Comparison of ENCODE assay signal across 18 mouse cellular contexts in the genomic region with DNA sequence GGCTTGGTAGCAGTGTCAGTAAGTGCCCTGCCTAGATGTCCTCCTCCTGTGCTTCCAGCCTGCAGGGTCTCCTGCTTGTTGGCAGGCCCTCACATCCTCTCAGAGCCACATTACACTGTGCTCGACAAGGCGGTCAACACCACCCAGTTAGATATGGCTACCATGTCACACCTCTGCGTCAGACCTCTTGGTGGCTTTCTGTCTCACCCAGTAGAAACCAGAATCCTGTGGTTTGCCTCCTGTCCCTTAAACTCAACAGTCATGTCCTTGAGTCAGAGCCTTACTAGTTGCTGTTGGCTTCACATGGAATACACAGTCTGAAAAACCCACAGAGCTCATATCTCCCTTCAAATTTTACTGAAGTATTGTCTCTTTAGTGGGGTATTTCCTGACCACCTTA.
DNase-seq lines count a peak whose midpoint lies in the region; ATAC-seq lines count a peak whose summit lies in the region.
"Had no signal": no experiment of that assay in that cellular context is flagged by ENCODE, and none has a peak within 500 bp of the region (broad histone marks: within the 10 kb centered on the region; RNA-seq: fewer than 3 reads in every experiment).

No protein-coding gene starts in this region.

- peak; percentile 91 for DNase-seq in 416B (ENCODE audit: low read depth)
- DNase-seq in natural killer cell, adult 2 months (ENCODE audit: low spot score in 2 of 2), result peak; percentile 25 to 58
- DNase-seq in layer of hippocampus, adult 9-11 months, result no peak
- no peak for DNase-seq in adrenal gland, adult 18-20 months (ENCODE audit: low spot score in 2 of 2)
- no peak for DNase-seq in liver
- DNase-seq: adrenal gland, adult 8-10 months; adrenal gland, postnatal 14 days; adrenal gland, postnatal 36 days; cerebellum, adult 11-12 months; cerebellum, adult 2 months; cerebellum, adult 9-10 months; cerebellum, postnatal 10 days; cerebellum, postnatal 25 days; forebrain, postnatal 0 days had no signal

- ATAC-seq in common myeloid progenitor, adult 5-6 weeks (replicated peaks; ENCODE audit: low read depth, poor library complexity, severe bottlenecking), result peak; percentile 64
- peak; percentile 29; the same call in 1 of the 2 replicates for ATAC-seq in megakaryocyte-erythroid progenitor cell, adult 5-6 weeks (replicated peaks; ENCODE audit: low FRiP score, low TSS enrichment, poor library complexity, severe bottlenecking)
- ATAC-seq: forebrain, embryonic 13.5 days; forebrain, embryonic 15.5 days; forebrain, postnatal 0 days had no signal

Comparison
In these comparisons a context has a peak if more than half of its experiments do, and no peak if none do; other contexts are left out.
1. DNase-seq: peak in 416B (single experiment) and natural killer cell, adult 2 months (2 of 2); none in layer of hippocampus, adult 9-11 months (single experiment), adrenal gland, adult 18-20 months (0 of 2) and liver (single experiment).